Mouse (Mus musculus): ENCODE results near the gene BC048403. TPM values are rescaled to one million over a fixed set of nuclear protein-coding genes. Genes with fewer than 3 reads are reported as not detected.
"Not testable (repeated sequence)": the region's sequence is repeated elsewhere in the genome, so short reads cannot be mapped to it uniquely, and the experiment has no call there.

Gene BC048403
- polyA plus RNA-seq, 1 experiment from 2014 or later, result 1.8 TPM

- WGBS, result 84% methylated on average over 9 of the region's 9 CpGs
- ATAC-seq (ENCODE audit: extremely low read depth, insufficient number of reproducible peaks, low FRiP score, low TSS enrichment), result no peak
Measured at GRCm38 (mm10) chr10:121762141-121762540, 22.4 kb downstream of the BC048403 start.

GRCm38 (mm10) chr10:121763191-121763590, 23.5 kb downstream of the BC048403 start:
- Histone ChIP-seq H3K36me3 (no peaks in the 10 kb centered on the region), H3K4me2 (no peak overlapping the region), H3K9me3 (no peaks in the 10 kb centered on the region), H3K27ac (replicated peaks) (no peak overlapping the region), H3K4me3 (no peak overlapping the region), H3K4me1 (no peaks in the 10 kb centered on the region), H3K27me3 (replicated peaks) (no peaks in the 10 kb centered on the region), H3K9ac (no peak overlapping the region)
- no peak for ATAC-seq (ENCODE audit: extremely low read depth, insufficient number of reproducible peaks, low FRiP score, low TSS enrichment)
- 72% methylated on average over 9 of the region's 13 CpGs for WGBS

More at GRCm38 (mm10) chr10:121762141-121762540, 22.4 kb downstream of the BC048403 start:
- no peak overlapping the region for H3K4me2 ChIP-seq
- no peaks in the 10 kb centered on the region for H3K27me3 ChIP-seq (replicated peaks)
- no peaks in the 10 kb centered on the region for H3K4me1 ChIP-seq
- no peak overlapping the region for H3K4me3 ChIP-seq
- H3K9ac ChIP-seq, result no peak overlapping the region
- H3K9me3 ChIP-seq, result no peaks in the 10 kb centered on the region
- no peak overlapping the region for H3K27ac ChIP-seq (replicated peaks)
- H3K36me3 ChIP-seq, result no peaks in the 10 kb centered on the region

GRCm38 (mm10) chr10:121764469-121765173, 24.9 kb downstream of the BC048403 start:
- 71% methylated on average over 13 of the region's 13 CpGs for WGBS
- H3K4me1 ChIP-seq, result no peaks in the 10 kb centered on the region
- H3K27ac ChIP-seq (replicated peaks), result no peak overlapping the region
- no peak overlapping the region for H3K9ac ChIP-seq
- H3K27me3 ChIP-seq (replicated peaks), result no peaks in the 10 kb centered on the region
- H3K36me3 ChIP-seq, result no peaks in the 10 kb centered on the region
- no peak for ATAC-seq (ENCODE audit: extremely low read depth, insufficient number of reproducible peaks, low FRiP score, low TSS enrichment)
- H3K4me2 ChIP-seq, result no peak overlapping the region
- H3K9me3 ChIP-seq, result no peaks in the 10 kb centered on the region
- H3K4me3 ChIP-seq, result no peak overlapping the region

GRCm38 (mm10) chr10:121765174-121766057, 25.7 kb downstream of the BC048403 start:
- H3K27ac ChIP-seq (replicated peaks), result no peak overlapping the region
- H3K27me3 ChIP-seq (replicated peaks), result no peaks in the 10 kb centered on the region
- H3K9ac ChIP-seq, result no peak overlapping the region
- H3K4me1 ChIP-seq, result no peaks in the 10 kb centered on the region
- H3K36me3 ChIP-seq, result no peaks in the 10 kb centered on the region
- 75% methylated on average over 10 of the region's 10 CpGs for WGBS
- no peak for ATAC-seq (ENCODE audit: extremely low read depth, insufficient number of reproducible peaks, low FRiP score, low TSS enrichment)
- no peaks in the 10 kb centered on the region for H3K9me3 ChIP-seq
- no peak overlapping the region for H3K4me2 ChIP-seq
- no peak overlapping the region for H3K4me3 ChIP-seq

- H3K9ac ChIP-seq; ATAC-seq (ENCODE audit: extremely low read depth, insufficient number of reproducible peaks, low FRiP score, low TSS enrichment); H3K27me3 ChIP-seq (replicated peaks); H3K36me3 ChIP-seq; H3K9me3 ChIP-seq; H3K4me2 ChIP-seq; H3K4me1 ChIP-seq; H3K27ac ChIP-seq (replicated peaks); H3K4me3 ChIP-seq: not testable (repeated sequence)
- WGBS, result 81% methylated on average over 3 of the region's 3 CpGs
Measured at GRCm38 (mm10) chr10:121767295-121767694, 27.6 kb downstream of the BC048403 start.

- H3K27ac ChIP-seq (replicated peaks), result no peak overlapping the region
- H3K36me3 ChIP-seq, result no peaks in the 10 kb centered on the region
- 87% methylated on average over 5 of the region's 5 CpGs for WGBS
- no peak overlapping the region for H3K4me2 ChIP-seq
- H3K4me3 ChIP-seq, result no peak overlapping the region
- H3K9me3 ChIP-seq, result no peaks in the 10 kb centered on the region
- H3K4me1 ChIP-seq, result no peaks in the 10 kb centered on the region
- H3K9ac ChIP-seq, result no peak overlapping the region
- no peaks in the 10 kb centered on the region for H3K27me3 ChIP-seq (replicated peaks)
- ATAC-seq (ENCODE audit: extremely low read depth, insufficient number of reproducible peaks, low FRiP score, low TSS enrichment), result no peak
Measured at GRCm38 (mm10) chr10:121769711-121770110, 30.0 kb downstream of the BC048403 start.

- Histone ChIP-seq H3K4me3 (peak overlapping the region; percentile 32), H3K9ac (peak overlapping the region; percentile 5; the same call in 1 of the 2 replicates)
Measured at GRCm38 (mm10) chr10:121770624-121771577, 31.2 kb downstream of the BC048403 start.

GRCm38 (mm10) chr10:121773813-121774212, 34.1 kb downstream of the BC048403 start:
- no peak for ATAC-seq (ENCODE audit: extremely low read depth, insufficient number of reproducible peaks, low FRiP score, low TSS enrichment)
- Histone ChIP-seq H3K4me3 (no peak overlapping the region), H3K4me1 (no peaks in the 10 kb centered on the region), H3K27ac (replicated peaks) (no peak overlapping the region), H3K36me3 (no peaks in the 10 kb centered on the region), H3K9me3 (no peaks in the 10 kb centered on the region), H3K4me2 (no peak overlapping the region), H3K9ac (no peak overlapping the region), H3K27me3 (replicated peaks) (no peaks in the 10 kb centered on the region)
- WGBS, result 61% methylated on average over 4 of the region's 4 CpGs

More at GRCm38 (mm10) chr10:121770624-121771577, 31.2 kb downstream of the BC048403 start:
- H3K27me3 ChIP-seq (replicated peaks), result no peaks in the 10 kb centered on the region
- 46% methylated on average over 20 of the region's 20 CpGs for WGBS
- H3K36me3 ChIP-seq, result no peaks in the 10 kb centered on the region
- no peaks in the 10 kb centered on the region for H3K4me1 ChIP-seq
- H3K4me2 ChIP-seq, result peak overlapping the region; percentile 56
- no peak overlapping the region for H3K27ac ChIP-seq (replicated peaks)
- ATAC-seq (ENCODE audit: extremely low read depth, insufficient number of reproducible peaks, low FRiP score, low TSS enrichment), result no peak
- no peaks in the 10 kb centered on the region for H3K9me3 ChIP-seq

- no peak for ATAC-seq (ENCODE audit: extremely low read depth, insufficient number of reproducible peaks, low FRiP score, low TSS enrichment)
- Histone ChIP-seq H3K27me3 (replicated peaks) (no peaks in the 10 kb centered on the region), H3K27ac (replicated peaks) (no peak overlapping the region)
Measured at GRCm38 (mm10) chr10:121775990-121776389, 36.3 kb downstream of the BC048403 start.

GRCm38 (mm10) chr10:121781159-121781558, 41.4 kb downstream of the BC048403 start:
- 43% methylated on average over 14 of the region's 14 CpGs for WGBS
- H3K4me3 ChIP-seq, result no peak overlapping the region
- H3K36me3 ChIP-seq, result peaks cover 42% of the 10 kb centered on the region
- ATAC-seq (ENCODE audit: extremely low read depth, insufficient number of reproducible peaks, low FRiP score, low TSS enrichment), result peak; percentile 42; the same call in 1 of the 2 replicates
- no peaks in the 10 kb centered on the region for H3K27me3 ChIP-seq (replicated peaks)
- no peaks in the 10 kb centered on the region for H3K4me1 ChIP-seq
- H3K9ac ChIP-seq, result no peak overlapping the region; the same call in 1 of the 2 replicates
- peak overlapping the region; percentile 44 for H3K4me2 ChIP-seq
- peaks cover 3% of the 10 kb centered on the region; the same call in 1 of the 2 replicates for H3K9me3 ChIP-seq
- no peak overlapping the region for H3K27ac ChIP-seq (replicated peaks)

More at GRCm38 (mm10) chr10:121775990-121776389, 36.3 kb downstream of the BC048403 start:
- Histone ChIP-seq H3K4me3 (no peak overlapping the region), H3K4me2 (no peak overlapping the region), H3K9me3 (no peaks in the 10 kb centered on the region), H3K4me1 (no peaks in the 10 kb centered on the region), H3K9ac (no peak overlapping the region), H3K36me3 (no peaks in the 10 kb centered on the region)
- 43% methylated on average over 3 of the region's 3 CpGs for WGBS
